Mouse (Mus musculus) C2C12 (cell line): ENCODE results near the gene Cdc34. TPM values are rescaled to one million over a fixed set of nuclear protein-coding genes. Genes with fewer than 3 reads are reported as not detected.

Source experiments
- H3K27me3 ChIP-seq: one replicate; pipeline ENCODE4 v1.6.1; 2011; ENCODE audit not compliant: control insufficient read depth, insufficient read depth, insufficient read length
- H3K36me3 ChIP-seq: one replicate; pipeline ENCODE4 v1.6.1; 2011; ENCODE audit not compliant: control insufficient read depth, insufficient read depth
- H3K4me3 ChIP-seq: one replicate; pipeline ENCODE4 v1.5.1; 2011; ENCODE audit warnings: mild to moderate bottlenecking, control low read depth; ENCODE audit not compliant: poor library complexity, insufficient read depth, severe bottlenecking
- H3K79me2 ChIP-seq: one replicate; pipeline ENCODE4 v1.6.1; 2011; ENCODE audit not compliant: control insufficient read depth, insufficient read depth
- H3K79me3 ChIP-seq: one replicate; pipeline ENCODE4 v1.6.1; 2011; ENCODE audit warnings: low read depth, control low read depth
- H3ac ChIP-seq: one replicate; pipeline ENCODE3; 2011; ENCODE audit warnings: low read depth; ENCODE audit not compliant: control insufficient read depth, insufficient read length
- CEBPB ChIP-seq: IDR thresholded peaks from one replicate; pipeline ENCODE4 v1.6.1; 2011; ENCODE audit warnings: low read depth, mild to moderate bottlenecking, control low read depth, moderate library complexity
- CTCF ChIP-seq: IDR thresholded peaks from one replicate; pipeline ENCODE4 v1.5.1; 2011; ENCODE audit not compliant: control insufficient read depth, insufficient read depth, insufficient read length
- FOSL1 ChIP-seq: IDR thresholded peaks from one replicate; pipeline ENCODE4 v1.8.0; 2011; ENCODE audit warnings: mild to moderate bottlenecking, low read length; ENCODE audit not compliant: poor library complexity, insufficient read depth, severe bottlenecking
- MAX ChIP-seq: IDR thresholded peaks from one replicate; pipeline ENCODE4 v1.6.1; 2011; ENCODE audit warnings: mild to moderate bottlenecking, control low read depth
- MYOD1 ChIP-seq: IDR thresholded peaks from one replicate; pipeline ENCODE4 v1.6.1; 2011; ENCODE audit warnings: low read depth; ENCODE audit not compliant: control insufficient read depth, insufficient read length
- MYOG ChIP-seq: IDR thresholded peaks from one replicate; pipeline ENCODE4 v1.6.1; 2011; ENCODE audit not compliant: control insufficient read depth, insufficient read length; ENCODE audit errors: extremely low read depth
- USF1 ChIP-seq: IDR thresholded peaks from one replicate; pipeline ENCODE4 v1.6.1; 2011; ENCODE audit warnings: low read depth, mild to moderate bottlenecking, control low read depth, moderate library complexity
- polyA plus RNA-seq: library from polyadenylated mRNA; unstranded; fragments of >200 nt; fragmentation: generic; extraction: Trizol; gene quantifications from one replicate; pipeline ENCODE4 v1.2.1, GENCODE M21; 2012; ENCODE audit warnings: missing spikeins

The Cdc34 gene
- polyA plus RNA-seq, 1 experiment = 235 TPM

- Histone ChIP-seq H3K36me3 (peaks cover 53% of the 10 kb centered on the region), H3K79me3 (peaks cover 52% of the 10 kb centered on the region), H3K79me2 (peaks cover 58% of the 10 kb centered on the region), H3K4me3 (no peak overlapping the region), H3ac (no peak overlapping the region), H3K27me3 (no peaks in the 10 kb centered on the region)
- TF ChIP-seq MYOG (no peak), MYOD1 (no peak), MAX (no peak), CTCF (no peak), USF1 (no peak), CEBPB (no peak), FOSL1 (no peak)
Observed at GRCm38 (mm10) chr10:79707759-79708158, 25.8 kb downstream of the Cdc34 start.

GRCm38 (mm10) chr10:79708668-79709067, 26.7 kb downstream of the Cdc34 start:
- Histone ChIP-seq H3K27me3 (no peaks in the 10 kb centered on the region), H3ac (no peak overlapping the region), H3K79me2 (peaks cover 58% of the 10 kb centered on the region), H3K4me3 (no peak overlapping the region), H3K79me3 (peaks cover 52% of the 10 kb centered on the region), H3K36me3 (peaks cover 53% of the 10 kb centered on the region)
- TF ChIP-seq FOSL1 (no peak), MAX (no peak), MYOG (no peak), USF1 (no peak), CEBPB (no peak), CTCF (no peak), MYOD1 (no peak)

- Histone ChIP-seq H3K79me3 (peaks cover 52% of the 10 kb centered on the region), H3ac (no peak overlapping the region), H3K79me2 (peaks cover 56% of the 10 kb centered on the region), H3K36me3 (peaks cover 53% of the 10 kb centered on the region), H3K4me3 (no peak overlapping the region), H3K27me3 (no peaks in the 10 kb centered on the region)
- TF ChIP-seq MYOG (no peak), CTCF (no peak), USF1 (no peak), CEBPB (no peak), MAX (no peak), FOSL1 (no peak)
Observed at GRCm38 (mm10) chr10:79709307-79709706, 27.3 kb downstream of the Cdc34 start.

- H3K36me3 ChIP-seq = peaks cover 48% of the 10 kb centered on the region
- no peak overlapping the region for H3ac ChIP-seq
- H3K4me3 ChIP-seq = no peak overlapping the region
- no peak for TF ChIP-seq CEBPB
- no peak for TF ChIP-seq MYOG
- TF ChIP-seq FOSL1 = no peak
- no peak for TF ChIP-seq MYOD1
- peaks cover 26% of the 10 kb centered on the region for H3K79me3 ChIP-seq
- H3K27me3 ChIP-seq = peaks cover 14% of the 10 kb centered on the region
- peaks cover 29% of the 10 kb centered on the region for H3K79me2 ChIP-seq
Observed at GRCm38 (mm10) chr10:79712029-79712428, 30.0 kb downstream of the Cdc34 start.

GRCm38 (mm10) chr10:79712499-79713126, 30.6 kb downstream of the Cdc34 start:
- H3K36me3 ChIP-seq = peaks cover 44% of the 10 kb centered on the region
- H3ac ChIP-seq = no peak overlapping the region
- H3K79me2 ChIP-seq = peaks cover 23% of the 10 kb centered on the region
- peaks cover 20% of the 10 kb centered on the region for H3K27me3 ChIP-seq
- H3K4me3 ChIP-seq = no peak overlapping the region
- no peak for TF ChIP-seq MYOD1
- peak; percentile 54 for TF ChIP-seq CTCF
- TF ChIP-seq USF1 = no peak
- H3K79me3 ChIP-seq = peaks cover 21% of the 10 kb centered on the region

- H3K36me3 ChIP-seq = peaks cover 38% of the 10 kb centered on the region
- H3K27me3 ChIP-seq = peaks cover 23% of the 10 kb centered on the region
- peaks cover 18% of the 10 kb centered on the region for H3K79me2 ChIP-seq
- no peak overlapping the region for H3ac ChIP-seq
- no peak for TF ChIP-seq FOSL1
- TF ChIP-seq MYOG = no peak
- peaks cover 16% of the 10 kb centered on the region for H3K79me3 ChIP-seq
- no peak overlapping the region for H3K4me3 ChIP-seq
Observed at GRCm38 (mm10) chr10:79713163-79713562, 31.2 kb downstream of the Cdc34 start.
